Mouse (Mus musculus) urinary bladder, postnatal 36 days (tissue): ENCODE measurements at regions not wholly inside any gene's neighbourhood (a gene's known extent, or its start where the extent isn't known, plus 50 kb on each side); places are given as distances from the start of the nearest gene placed in this dataset.

ENCODE experiments used
- DNase-seq, 2 experiments: peaks; one replicate each; pipeline ENCODE4 v3.0.0; 2022; ENCODE audit warnings: low spot score in 2 of 2, mixed read lengths in 1 of 2

DNA sequence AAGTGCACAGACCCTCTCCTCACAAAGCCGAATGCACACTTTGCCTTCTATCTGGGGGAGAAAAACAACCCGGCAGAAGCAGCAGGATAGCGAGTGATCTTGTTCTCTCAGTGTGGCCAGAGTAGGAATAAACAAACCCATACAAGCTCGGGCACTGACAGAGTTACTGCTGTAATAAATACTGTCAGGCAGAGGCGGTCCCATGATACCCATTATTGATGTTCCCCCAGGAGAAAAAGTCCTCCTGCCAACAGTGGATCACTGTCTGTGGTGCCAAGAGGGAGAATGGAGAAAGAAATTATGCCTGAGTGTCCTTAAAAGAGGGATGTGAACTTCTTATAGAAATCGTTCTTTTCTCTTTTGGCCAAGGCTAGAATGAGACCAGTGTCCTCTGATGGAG, 200.2 kb downstream of the Adra2a start:
- no peak for DNase-seq

- no peak for DNase-seq
Observed at GRCm38 (mm10) chr19:54248256-54248936, 204.4 kb downstream of the Adra2a start.

DNA sequence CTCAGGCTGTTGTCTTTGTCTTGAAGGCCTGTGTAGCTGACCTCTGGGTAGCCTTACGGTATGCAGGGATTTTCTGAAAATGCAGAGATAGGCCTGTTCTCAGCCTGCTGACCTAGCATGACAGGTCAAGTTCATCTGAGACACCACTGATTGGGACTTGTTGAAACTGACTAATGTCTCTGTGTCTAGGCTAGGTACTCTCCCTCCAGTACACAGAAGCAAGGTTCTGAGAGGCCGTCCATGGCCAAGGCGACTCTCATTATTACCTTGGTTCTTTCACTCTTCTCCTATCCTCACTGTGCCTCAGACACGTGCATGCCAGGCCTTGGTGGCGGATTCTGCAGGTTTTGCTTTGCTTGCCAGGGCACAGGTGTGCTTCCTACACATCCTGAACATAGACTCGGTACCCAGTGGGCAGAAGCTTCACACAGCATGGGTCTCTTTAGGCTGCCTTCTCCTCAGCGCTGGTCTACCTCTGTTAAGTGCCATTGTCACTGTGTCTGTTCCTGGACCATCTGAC, 208.3 kb downstream of the Adra2a start:
- no peak for DNase-seq

- DNase-seq, result no peak
Observed at GRCm38 (mm10) chr19:54257889-54258288, 213.9 kb downstream of the Adra2a start.

DNA sequence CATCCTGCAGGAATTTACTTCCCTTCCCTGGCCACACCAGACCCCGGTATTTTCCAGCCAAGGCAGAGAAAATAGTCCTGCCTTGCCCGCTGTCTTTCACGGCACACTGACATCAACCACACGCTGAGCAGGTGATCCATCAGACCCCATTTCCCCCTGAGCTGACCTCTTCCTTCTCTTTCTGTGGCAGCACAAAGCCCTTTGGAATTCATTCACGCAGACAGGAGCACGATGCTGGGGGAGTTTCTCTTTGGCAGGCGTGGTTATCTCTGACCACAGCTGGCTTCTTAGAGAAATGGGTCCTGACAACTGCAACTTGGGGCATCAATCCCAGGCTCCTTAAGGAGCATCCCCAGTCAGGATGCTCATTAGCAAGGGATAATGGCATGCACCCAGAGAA, 215.2 kb downstream of the Adra2a start:
- no peak for DNase-seq

GRCm38 (mm10) chr19:54277368-54277767, 233.4 kb downstream of the Adra2a start:
- DNase-seq, result no peak

- DNase-seq, result no peak
Observed at GRCm38 (mm10) chr19:54285481-54285880, 241.5 kb downstream of the Adra2a start.

DNA sequence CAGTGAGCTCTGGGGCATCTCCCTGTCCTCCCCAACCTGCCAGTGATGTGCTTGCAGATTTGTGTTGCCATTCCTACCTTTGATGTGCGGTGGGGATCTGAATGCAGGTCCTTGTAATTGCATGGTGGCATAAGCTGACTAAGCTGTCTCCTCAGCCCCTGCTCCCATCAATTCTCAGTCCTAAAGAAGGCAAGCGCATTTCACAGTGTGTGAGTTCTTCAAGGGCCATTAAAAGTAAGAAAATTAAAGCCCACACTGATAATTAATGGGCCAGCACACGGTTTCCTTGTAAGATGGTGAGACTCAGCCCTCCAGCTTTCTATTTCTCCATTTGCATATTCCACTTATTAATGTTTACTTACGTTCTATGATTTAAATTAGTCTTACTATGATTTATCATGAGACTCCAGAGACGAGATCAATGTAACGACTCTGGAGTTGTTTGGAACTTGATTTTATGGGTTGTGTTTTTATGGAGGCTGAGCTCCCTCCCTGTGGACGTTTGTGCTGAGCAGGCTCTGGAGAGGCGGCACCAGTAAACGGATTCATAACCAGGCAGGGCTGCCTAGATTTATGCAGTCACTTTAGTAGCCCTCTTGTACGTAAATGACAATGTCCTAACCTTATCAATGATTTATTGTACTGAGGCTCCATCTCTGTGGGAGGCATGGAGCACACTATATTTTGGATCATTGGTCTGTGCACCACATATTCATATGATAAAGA, 253.9 kb downstream of the Adra2a start:
- DNase-seq, result no peak

DNA sequence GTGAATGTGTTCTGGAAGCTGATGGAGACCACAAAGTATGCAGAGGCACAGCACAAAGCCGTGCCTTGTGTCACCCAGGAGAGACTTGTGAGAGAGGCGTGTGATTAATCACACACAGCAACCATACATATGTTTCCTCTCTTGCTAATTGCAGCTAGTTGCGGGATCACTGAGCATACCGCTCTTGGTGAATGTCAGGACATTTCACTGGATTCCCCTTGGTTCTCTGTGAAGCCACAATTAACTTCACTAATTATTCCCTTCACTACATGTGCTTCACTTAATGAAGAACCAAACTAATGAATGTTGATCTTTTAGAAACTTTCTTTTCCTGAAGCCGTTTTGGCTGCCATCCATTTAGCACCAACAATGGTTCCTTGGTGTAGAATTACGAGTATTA, 267.3 kb downstream of the Adra2a start:
- DNase-seq, result no peak

DNA sequence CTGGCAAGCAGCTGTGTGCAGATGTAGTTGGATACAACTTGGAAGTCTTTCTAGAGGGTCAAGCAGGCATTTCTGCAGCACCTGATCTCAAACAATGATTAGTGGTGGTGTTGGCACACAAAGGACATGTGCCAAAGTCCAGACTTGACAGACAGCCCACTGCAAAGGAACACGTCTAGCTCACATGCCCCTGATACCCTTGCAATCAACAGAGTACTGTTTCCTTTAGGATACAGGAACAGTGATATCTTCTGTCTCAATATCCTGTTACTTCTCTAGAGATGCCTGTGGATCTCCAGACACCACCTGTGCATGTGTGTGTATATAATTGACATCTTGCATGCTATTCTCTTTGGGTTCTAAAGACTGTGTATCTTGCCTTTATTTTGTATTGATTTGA, 267.8 kb downstream of the Adra2a start:
- no peak for DNase-seq

DNA sequence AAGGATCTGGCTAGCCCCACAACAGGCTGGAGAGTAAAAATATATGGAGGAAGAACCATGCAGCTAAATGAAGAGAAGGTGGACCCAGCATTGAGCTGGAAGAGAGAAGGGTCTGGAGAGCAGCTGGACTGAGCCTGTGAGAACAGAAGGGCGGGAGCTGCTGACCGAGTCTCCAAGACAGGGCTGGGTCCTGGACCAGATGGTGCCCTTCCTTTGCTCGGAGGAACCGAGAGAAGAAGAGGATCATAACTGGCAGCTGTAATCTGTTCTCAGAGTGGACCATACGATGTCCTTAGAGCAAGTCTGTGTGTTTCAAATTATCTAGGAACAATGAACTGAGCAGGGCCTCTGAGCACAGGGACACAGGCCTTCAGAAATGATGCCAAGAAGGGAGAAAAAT, 279.3 kb downstream of the Adra2a start:
- DNase-seq, result no peak

DNA sequence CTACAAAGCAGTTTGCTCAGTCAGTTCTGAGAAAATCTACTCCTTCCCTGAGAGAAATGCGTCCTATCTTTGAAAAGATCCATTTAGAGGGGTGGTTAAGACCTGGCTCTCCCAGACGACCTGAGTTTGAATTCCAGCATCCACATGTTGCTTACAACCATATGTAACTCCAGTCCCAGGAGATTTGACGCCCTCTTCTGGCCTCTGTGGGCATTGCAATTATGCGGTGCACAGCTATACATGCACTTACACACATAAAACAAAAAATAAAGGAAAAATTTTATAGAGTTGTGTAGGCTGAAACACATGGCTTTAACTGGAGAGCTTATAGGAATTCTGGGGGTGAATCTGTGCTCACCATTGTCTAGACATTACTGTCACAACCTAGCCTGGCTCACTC, 281.0 kb downstream of the Adra2a start:
- no peak for DNase-seq

DNA sequence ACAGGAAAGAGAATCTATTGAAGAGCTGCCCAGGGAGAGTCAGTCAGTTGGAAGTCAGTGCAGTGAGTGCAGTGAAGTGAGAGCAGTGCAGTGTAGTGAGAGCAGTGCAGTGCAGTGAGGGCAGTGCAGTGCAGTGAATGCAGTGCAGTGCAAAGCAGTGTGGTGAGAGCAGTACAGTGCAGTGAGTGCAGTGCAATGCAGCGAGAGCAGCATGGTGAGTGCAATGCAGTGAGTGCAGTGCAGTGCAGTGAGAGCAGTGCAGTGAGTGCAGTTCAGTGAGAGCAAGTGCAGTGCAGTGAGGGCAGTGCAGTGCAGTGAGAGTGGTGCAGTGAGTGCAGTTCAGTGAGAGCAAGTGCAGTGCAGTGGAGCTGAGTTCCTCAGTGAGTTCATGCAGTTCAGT, 288.2 kb downstream of the Adra2a start:
- DNase-seq, result no peak

GRCm38 (mm10) chr19:54340778-54341291, 296.9 kb downstream of the Adra2a start:
- DNase-seq, result no peak

GRCm38 (mm10) chr19:54359731-54360130, 315.8 kb downstream of the Adra2a start:
- no peak for DNase-seq

DNA sequence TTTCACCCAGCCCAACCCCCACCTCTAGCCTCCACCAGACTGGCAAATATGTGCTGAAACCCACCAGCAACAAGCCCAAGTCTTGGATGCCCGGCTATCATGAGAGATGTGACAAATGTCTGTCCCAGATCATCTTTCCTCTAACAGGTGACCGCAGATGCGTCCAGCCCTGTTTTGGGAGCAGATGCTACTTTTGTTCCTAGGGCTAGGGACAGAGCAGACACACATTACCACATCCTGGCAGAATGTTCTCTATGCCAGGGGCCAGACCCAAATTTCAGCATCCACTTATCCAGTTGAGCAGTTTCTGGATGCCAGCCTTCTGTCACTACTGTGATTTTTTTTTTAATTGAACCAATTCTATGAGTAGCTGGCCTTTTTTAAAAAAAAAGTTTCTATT, 316.7 kb downstream of the Adra2a start:
- no peak for DNase-seq

- DNase-seq, result no peak
Observed at GRCm38 (mm10) chr19:54385101-54385500, 341.1 kb downstream of the Adra2a start.

- no peak for DNase-seq
Observed at GRCm38 (mm10) chr19:54391406-54391805, 347.5 kb downstream of the Adra2a start.

DNA sequence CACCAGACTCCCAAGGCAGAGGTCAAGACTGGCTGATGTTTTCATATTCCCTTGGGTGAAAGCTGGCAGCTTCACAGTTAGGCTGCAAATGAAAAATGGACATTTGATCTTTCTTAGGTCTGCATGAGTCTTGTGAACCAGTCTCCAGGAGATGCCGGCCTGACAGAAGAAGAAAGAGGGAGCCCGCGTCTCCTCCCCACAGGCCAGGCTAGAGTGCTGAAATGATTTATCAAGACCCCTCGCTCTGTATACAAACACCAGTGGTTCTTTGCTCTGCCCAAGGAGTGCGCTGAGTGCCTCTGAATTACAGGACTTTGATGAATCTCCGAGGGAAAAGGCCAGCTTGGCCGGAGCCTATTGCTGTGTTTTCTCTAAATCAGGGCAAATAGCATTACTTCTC, 355.7 kb downstream of the Adra2a start:
- DNase-seq, result no peak

DNA sequence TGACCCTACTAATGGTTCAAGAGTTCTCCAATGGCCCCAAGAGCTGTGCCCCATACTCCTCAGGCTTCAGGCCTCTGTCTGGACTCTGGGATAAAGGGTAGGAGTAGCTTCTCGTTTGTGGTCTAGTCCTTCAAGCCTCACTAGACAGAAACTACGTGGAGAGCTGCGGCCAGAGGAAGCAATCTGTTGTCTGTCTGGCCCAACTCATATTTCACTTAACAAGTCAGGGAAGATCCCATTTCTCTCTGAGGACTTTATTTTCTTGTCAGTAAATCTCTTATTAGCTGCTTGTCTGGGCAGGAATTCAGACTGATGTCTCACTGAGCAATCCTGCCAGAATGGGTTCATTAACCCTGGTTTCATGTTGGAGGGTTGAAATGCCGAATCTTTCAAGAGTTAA, 364.0 kb downstream of the Adra2a start:
- no peak for DNase-seq

DNA sequence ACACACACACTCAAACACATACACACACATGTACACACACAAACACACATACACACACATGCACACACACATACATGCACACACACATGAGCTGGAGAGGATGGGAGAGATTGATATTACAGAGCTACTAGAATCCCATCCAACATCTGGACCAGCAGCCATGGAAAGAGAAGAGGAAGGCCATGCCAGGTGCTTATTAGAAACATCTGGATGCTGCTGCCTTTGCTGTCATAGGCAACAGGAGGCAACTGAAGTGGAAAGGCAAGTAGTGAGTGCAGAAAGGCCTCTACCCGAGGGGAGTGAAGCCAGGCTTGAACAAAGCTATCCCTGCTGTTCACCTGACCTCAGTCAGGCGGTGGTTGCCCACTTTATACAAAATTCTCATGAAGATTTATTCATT, 385.1 kb downstream of the Adra2a start:
- no peak for DNase-seq

DNA sequence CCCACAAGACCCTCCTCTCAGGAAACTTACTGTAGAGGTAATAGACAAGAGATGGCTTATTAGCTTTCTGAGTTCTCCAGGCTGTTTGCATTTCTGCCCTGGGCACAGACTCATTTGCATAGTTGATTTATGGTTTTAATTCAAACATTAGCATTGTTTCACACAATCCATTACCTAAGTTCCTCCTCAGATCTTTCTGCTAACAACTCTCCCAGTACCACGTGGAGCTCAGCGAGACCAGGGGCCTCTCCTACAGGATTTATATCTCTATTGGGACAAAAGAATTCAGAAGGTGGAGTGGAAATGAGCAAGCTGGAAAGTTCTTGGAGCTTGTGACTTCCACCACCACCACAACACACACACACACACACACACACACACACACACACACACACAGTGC, 396.8 kb downstream of the Adra2a start:
- DNase-seq, result no peak
